Mouse (Mus musculus): ENCODE measurements around the gene Slc25a53. TPM values are rescaled to one million over a fixed set of nuclear protein-coding genes. Genes with fewer than 3 reads are reported as not detected.
"Not testable (repeated sequence)": the region's sequence is repeated elsewhere in the genome, so short reads cannot be mapped to it uniquely, and the experiment has no call there.

Slc25a53 gene
- 10 to 100 TPM in 1 of 3 experiments, 1 to 10 TPM in 2; 5.3 to 12.8 (median 6.4) TPM for polyA plus RNA-seq (2017; shearing (Covaris generic))

DNA sequence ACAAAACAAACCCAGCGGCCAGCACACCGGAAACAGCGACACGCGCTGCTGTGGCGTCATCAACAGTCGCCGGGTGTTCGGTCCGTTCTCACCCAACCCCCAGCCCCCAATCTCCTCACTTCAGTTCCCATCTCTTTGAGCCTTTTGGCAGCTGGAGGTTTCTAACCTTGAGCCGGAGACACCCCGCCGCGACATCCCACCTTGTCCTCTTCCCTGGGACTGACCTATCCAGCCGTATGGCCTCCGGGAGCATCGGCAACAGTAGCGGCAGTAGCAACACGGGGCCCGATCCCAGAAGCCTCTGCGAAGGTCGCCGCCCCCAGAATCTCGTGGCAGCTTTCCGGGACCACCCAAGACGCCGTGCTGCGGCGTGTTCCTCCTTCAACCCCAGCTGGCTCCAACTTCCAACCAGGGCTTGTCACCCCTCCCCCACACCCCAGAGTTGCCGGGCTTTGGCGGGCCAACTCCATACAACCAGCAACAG, at the start of gene Slc25a53:
Gene Slc25a53, minus strand, starts transcription at position 303 of the 484 bp plus-strand sequence.
- peak; percentile 87 for ATAC-seq

DNA sequence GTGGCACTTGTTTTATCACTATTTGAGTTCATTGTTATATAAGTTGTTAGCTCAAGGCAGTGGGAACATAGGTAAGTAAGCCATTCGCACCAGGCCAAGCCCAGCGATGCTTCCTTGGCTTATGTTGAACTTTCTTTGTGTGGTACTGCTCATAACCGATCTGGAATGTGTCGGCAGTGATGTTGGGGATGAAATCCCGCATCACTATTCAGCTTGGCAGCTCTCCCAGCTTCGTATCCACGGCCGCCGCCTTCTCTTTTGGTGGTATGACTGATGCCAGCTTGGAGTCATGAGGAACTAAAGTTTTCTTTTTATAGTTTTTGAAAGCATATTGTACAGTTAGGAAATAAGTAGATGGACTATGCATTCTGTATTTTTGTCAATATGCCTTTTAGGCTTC, 25.1 kb upstream of the Slc25a53 start:
- ATAC-seq, result no peak

DNA sequence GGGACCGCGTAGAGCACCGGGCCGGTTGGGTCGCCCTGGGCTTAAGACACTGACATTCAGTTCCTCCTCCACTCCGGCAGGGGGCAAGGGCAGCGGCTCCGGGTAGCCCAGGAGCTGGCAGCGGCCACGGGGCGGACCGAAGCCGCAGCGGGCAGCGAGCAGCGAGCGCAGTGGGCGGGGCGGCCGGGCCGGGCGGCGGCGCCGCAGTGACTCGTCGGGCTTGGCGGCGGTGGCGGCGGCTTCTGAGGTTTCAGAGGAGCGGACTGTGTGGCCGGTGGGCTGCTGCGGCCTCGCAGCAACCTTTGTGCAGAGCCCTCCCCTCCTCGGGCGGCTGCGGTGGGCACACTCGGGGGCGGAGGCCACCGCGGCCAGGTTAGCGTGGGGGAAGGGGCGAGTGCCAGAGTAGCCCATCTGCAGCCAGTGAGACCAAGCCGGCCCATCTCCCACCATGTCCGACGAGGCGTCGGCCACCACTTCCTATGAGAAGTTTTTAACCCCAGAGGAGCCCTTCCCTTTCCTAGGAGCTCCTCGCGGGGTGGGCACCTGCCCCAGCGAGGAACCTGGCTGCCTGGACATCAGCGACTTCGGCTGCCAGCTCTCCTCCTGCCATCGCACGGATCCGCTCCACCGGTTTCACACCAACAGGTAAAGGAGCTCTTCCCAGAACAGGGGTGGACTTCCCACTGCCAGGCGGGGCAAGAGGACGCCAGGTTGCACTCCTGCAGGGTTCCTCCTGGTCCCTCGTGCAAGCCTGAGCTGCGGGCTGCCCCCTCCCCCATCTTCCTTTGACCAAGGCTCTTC, 11.5 kb upstream of the Slc25a53 start, which contains the start of gene Fam199x:
Gene Fam199x, plus strand, starts transcription at position 170 of the 801 bp plus-strand sequence.
- peak; percentile 96 for ATAC-seq

DNA sequence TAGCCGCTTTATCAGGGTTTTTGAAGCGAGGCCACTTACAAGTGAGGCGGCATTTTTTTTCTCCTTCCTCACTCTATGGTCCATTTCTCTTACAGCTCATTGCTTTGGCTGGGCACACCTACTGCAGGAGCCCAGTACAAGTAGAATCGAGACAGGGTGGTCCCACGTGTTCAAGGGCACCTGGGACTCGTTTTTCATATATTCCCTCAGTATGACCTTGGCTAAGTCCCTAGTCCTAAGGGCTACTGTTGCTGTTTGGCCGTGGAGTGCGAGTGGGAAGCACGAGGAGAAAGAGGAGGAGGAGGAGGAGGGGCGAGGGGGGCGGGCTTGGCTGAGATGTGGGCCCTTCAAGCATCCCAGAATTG, 10.9 kb upstream of the Slc25a53 start:
- ATAC-seq, result no peak

DNA sequence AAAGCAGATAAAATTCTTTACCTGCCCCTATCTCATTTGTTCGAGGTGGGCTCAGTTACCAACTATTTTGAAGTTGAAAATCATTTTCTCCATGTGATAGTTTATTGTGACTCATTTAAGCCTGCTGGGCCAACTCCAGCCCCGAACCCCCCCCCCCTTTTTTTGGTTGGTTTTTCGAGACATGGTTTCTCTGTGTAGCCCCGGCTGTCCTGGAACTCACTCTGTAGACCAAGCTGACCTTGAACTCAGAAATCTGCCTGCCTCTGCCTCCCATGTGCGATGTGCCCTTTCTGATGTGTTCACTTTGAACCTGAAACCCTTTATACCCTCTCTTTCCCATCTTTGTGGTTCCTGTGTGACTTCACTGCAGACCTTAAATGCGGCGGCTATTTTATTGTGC, 400 bp upstream of the Slc25a53 start:
- ATAC-seq, result peak; percentile 23

DNA sequence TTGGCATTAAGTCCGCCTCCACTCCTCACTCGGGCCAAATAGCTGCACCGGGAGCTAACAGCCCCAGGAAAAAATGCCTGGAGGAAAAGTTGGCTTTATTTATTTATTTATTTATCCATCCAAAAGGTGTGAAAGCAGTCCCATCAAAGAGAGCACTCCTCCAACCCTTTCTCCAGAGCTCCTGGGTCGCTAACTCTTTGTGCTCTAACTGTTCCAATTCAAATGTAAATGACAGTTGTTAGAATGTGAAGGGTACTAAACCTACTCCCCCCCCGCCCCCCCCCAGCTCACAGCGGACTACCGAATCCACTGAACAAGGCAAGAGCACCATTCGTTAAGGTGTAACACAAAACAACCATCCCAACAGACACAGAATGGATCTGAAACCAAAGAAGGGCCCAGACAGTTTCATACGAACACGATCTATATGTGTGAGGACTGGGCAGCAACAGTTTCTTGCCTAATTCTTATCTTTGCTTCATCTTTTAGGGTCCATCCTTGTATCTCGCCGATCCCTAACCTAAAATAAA, 567 bp downstream of the Slc25a53 start:
- ATAC-seq, result no peak

DNA sequence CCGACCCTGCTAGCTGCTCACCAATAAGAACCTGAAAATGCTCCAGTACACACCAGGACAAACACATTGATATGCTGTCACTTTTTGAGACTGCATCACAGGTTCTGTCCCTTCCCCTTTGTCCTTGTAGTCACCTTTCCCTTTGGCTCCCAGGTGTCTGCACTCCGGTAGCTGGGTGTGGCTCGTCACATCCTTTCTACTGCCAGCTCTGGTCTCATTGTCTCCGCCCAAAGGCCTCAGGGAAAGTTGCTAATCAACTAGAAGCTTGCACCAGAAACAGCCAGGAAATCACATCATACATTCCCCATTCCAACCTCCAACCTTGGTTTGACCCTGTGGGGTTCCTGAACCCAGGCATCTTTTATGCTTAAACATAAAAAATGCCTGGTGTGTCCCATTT, 3.8 kb downstream of the Slc25a53 start:
- ATAC-seq, result no peak

DNA sequence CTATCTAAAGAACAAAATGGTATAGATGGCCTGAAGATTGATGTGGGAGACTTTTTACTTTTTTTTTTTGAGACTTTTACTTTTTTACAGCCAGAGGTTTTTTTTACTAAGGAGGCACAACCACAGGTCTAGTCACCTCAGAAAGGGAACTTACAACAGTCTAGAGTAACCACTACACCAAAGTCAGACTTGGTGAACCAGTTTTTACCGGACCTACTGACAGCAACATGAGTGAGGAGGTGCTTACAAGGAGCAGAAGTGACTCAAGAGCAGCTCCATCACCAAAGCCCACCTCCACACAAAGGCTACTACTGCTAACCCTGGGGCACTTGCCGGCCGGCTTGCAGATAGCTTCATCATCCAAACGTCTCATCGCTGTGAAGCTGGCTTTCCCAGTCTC, 6.4 kb downstream of the Slc25a53 start:
- no peak for ATAC-seq

DNA sequence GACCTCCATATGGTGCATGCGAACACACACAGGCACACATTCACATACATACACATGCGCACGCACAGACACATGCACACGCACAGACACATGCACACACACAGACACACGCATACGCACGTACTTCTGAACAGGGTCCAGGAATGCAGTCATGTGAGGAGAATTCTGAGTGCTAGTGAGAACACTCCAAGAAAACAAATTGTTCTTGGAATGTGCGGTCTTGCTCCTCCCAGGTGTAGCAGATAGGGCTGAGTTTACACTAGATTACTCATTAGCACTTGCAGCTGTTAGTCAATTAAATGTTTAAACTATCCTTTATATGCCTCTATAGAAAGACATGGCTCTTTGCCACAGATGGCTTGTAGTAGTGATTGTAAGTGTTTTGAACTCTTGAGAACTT, 7.2 kb downstream of the Slc25a53 start:
- ATAC-seq, result no peak

DNA sequence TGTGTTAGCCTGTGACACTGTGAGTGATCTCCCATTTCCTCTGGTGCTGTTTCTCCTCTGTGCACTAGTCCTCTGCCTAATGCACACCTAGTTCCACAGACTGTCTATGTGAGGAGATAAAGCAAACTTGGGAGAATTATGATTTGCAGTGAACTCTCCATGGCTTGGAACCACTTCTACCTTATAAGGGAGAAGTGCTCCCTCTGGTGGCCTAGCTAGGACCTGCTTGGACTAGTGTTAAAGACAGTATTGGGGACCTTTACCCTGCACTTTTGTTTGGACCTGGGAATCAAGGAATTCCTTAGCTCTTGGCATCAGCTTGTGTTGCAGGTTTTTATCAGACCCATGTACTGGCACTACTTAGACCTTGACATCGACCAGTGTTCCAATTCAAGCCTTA, 18.8 kb downstream of the Slc25a53 start:
- peak; percentile 79 for ATAC-seq

DNA sequence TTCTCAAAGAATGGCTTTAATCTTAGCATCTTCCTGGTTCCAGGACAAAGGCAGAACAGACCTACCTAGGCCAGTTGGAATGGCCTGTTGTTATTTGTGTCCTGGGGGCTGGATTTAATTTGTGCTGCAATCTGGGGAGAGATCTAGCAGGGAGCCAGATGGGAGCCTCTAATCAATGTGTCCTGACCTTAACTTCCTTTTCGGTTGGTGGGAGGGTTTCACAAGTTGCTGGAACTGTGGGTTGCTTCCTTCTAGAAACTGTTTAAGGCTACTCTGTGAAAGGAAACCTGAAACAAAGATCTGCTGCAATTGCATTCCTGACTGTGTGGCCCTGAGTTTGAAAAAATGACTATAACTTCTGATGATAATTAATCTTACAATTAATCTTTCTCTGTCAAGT, 20.4 kb downstream of the Slc25a53 start:
- no peak for ATAC-seq

DNA sequence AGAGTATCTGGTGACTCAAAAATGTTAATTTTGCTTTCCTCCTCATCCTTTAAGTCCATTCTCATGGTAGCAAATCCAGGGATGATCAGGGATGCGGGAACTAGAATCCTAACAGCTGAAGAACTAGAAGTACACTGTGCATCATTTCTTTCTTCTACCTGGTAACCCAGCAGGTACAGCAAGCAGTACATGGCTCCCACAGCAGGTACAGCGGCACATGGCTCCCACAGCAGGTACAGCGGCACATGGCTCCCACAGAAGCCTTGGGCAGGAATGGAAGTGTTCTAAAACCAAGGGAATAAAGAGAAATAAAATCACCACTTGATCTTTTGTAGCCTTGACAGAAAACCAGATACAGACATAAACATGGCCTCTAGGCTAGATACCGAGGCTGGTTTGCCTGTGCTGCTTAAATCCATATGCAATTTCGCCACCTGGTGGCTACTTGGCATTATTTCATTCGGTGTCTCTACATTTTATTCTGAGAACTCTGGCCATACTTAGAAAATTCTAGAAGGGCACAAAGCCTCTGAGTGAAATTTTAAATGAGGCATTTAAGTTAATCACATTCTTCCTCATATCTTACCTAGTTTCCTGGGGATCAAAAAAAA, 22.9 kb downstream of the Slc25a53 start:
- ATAC-seq, result peak; percentile 84

DNA sequence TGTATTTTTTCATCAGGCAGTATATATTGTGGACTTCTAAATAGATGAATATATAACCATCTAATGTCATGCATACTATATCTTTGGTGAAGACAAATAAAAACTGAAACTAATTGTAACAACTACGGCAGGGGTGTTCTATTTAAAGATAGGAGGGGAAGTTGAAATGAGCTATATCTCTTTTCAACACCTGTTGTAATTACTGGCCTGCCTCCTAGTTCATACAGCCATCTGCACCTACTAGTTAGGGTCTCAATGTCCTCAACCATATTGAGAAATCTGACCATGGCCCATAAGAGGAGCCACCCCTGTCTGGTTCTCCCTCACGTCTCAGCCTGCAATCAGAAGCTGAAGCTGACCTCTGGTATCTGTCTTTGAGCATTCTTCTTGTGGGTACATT, 41.8 kb downstream of the Slc25a53 start:
- no peak for ATAC-seq

DNA sequence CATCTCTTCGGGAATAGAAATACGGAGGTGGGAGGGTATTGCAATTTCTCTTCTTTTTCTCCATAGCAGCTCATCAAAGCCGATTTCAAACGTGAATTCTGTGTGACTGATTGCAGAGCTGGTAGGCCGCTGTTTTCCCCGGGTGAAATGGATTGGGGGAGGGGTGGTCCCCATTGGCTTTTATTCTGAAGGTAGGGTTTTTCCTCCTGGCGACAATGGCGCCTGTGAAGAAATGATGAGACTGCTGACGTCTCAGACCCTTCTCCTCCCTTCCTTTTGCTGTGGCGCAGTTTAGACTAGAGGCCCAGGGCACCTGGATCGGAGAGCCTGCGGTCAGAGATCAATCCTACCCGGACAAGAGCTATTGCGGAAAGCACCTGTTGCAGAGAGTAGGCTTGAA, 44.5 kb downstream of the Slc25a53 start:
- ATAC-seq, result no peak

DNA sequence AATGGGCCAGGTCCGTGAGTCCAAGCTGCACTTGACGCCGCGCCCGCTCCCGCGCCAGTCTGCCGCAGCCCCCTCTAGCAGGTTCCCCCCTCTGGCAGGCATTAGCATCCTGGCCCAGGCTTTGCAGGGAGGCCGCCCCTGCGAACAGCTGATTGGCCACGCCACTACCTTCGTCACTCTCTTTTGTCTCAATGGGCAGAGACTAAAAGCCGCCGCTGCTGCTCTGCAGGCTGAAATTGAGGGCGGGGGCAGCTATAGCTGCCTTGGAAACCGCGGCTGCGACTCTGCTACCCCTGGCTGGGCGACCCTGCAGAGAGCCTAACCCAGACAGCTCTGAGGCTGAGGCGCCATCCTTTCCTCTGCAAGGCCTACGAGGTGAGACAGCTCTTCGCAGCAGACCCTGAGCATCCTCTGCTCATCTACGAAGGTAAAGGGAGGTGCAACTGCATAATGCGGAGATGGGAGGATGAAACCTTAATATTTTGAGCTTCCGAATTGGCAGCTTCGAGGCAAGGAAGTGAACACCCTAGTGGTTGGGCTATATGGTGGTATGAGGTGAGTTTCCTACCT, 45.0 kb downstream of the Slc25a53 start, which contains the start of gene Zcchc18:
Gene Zcchc18, plus strand, starts transcription at position 178 of the 570 bp plus-strand sequence.
- ATAC-seq, result peak; percentile 94

DNA sequence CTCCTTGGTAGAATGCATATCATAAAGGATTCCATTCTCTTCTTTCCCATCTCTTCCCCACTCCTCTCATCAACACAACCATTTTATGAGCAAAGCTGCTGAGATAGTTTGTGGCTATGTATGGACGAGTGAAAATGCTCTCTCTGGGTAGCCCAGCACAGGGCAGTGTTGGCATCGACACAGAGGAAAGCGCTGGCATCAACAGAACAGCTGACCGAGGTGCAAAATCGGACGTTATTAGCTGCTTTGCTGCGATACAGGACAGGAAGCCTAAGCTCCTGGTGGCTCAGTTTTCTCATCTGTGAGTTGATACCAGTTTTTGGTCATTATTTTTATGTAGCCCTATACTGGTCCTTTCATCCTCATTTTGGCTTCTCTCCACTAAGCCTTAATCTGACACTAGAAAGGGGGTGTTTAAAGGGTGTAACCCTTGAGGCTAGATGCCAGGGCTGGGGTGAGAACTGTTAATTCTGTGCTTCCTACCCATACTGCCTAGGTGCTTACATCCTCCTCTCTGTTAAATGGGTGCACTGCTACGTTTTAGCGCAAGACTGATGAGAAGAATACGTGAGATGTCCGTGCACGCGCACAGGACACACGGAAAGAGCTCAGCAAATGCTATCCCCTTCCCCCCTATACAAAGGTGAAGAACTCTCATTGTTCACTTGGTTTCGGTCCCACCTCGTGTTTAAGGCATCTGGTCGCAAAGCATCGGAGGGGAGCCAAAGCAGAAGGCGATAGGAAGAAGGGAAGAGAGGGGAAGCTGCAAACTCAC, 45.7 kb downstream of the Slc25a53 start:
- peak; percentile 49 for ATAC-seq

DNA sequence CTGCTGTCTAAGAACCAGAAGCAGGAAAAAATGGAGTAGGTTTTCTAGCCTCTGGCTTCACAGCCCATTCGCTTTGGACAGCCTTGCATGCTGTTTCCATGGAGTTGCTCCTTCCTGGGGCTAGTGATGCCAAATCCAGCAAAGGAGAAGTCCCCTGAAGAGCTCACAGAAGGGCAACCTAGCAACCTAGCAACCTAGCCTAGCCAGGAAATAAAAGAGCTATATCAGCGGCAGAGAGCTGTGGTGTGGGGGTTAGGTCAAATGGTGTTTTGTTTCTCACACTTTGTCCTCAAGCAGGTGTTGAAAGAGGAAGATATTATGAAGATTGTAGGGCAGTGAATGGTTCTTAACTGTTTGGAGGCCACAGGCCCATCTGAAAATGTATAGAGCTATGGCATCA, 46.8 kb downstream of the Slc25a53 start:
- no peak for ATAC-seq

DNA sequence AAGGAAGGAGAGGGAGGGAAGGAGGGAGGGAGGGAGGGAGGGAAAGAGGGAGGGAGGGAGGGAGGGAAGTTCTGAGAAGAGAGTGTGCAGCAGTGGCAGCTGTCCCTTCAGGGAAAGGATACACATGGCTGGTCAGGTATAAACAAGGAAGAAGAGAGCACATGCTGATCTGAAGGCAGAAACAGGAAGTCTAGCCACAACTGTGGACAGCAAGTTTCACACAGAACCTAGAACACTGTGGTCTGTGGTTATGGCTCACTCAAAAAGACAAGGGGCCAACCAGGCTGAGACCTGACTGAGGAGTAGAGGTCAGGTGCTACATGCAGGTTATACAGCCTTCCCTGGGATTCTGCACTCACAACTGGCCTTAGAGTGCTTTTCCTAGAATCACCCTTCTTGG, 52.1 kb downstream of the Slc25a53 start:
- ATAC-seq, result peak; percentile 71

DNA sequence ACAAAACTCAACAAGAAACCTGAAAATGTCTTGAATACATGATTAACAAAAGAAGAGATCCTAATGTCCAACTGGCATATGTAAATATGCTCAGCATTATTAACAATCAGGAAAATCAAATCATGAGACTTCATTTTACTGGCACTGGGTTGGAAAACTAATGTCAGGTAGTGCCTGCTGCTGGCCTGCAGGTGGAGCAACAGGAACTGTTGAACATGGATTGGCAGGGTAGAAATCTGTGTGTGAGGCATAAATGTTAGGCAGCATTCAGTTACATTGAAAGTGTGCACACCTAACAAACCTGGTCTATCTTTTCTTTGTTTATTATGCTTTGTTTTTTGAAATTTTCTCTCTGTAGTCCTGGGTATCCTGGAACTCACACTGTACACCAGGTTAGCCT, 59.5 kb downstream of the Slc25a53 start:
- ATAC-seq, result peak; percentile 41

DNA sequence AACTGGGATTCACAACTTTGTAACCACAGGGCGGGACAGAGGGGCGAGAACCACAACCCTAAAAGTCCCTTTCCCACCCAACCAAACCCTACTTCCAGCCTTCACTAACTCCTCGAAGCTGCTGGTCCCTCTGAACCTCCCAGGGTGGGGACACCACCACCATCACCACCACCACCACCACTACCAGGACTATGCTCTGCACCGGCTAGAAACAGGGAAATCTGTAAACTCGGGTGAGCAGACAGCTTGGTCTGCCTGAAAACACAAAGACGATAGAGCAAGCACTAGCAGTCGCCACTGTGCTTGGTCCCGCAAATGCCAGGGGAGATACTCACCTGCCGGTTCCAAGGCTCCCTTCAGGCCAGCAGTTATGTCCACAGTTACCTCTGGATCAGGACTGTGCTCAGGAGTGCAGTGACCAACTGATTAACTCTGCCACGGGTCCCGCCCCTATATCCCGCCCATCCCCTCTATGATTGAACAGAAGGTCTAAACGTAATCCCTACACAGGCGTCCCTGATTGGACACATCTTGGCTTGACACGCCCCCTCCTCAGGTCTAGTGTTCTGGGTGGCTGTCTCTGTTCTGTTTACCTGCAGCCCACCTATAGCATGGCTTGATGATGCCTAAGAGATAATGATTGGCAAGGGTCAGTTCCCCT, 61.5 kb downstream of the Slc25a53 start, which contains the start of the genes Tmsb15l and Tmsb15b1:
Gene Tmsb15l, minus strand, starts transcription at position 446 of the 661 bp plus-strand sequence.
Gene Tmsb15b1, minus strand, starts transcription at position 451 of the 661 bp plus-strand sequence.
- peak; percentile 96 for ATAC-seq

DNA sequence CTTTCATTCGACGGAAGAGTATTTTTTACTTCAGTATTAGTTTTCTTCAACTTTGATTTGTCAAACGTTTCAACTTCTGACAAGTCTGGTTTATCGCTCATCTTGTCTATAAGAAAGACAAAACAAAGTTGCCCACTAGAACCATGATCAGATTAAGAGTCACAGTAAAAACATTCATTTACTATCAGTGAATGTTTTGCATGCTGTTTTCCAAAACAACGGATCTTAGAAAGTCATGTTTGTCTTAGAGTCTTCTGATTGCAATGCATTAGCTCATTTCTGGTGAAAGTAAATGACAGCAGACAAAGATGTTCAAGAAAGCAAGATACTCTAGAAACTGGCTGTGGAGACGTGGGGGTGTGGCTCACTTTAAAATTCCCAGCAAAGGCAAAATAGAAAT, 62.7 kb downstream of the Slc25a53 start, which contains the start of gene Tmsb15b2:
Gene Tmsb15b2, minus strand, starts transcription at position 101 of the 400 bp plus-strand sequence.
- not testable (repeated sequence) for ATAC-seq

DNA sequence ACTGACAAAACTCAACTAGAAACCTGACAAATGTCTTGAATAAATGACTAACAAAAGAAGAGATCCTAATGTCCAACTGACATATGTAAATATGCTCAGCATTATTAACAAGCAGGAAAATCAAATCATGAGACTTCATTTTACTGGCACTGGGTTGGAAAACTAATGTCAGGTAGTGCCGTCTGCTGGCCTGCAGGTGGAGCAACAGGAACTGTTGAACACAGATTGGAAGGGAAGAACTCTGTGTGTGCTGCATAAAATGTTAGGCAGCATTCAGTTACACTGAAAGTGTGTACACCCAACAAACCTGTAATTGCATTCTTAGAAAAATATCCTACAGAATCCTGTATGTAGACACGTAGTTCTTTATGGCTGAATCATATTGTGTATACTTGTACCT, 78.4 kb downstream of the Slc25a53 start:
- ATAC-seq, result peak; percentile 63
